Mouse (Mus musculus) hindbrain, postnatal 0 days (tissue): Measurements from ENCODE around the gene Gse1. TPM values are rescaled to one million over a fixed set of nuclear protein-coding genes. Genes with fewer than 3 reads are reported as not detected.

Source experiments
- ATAC-seq: fragments of 200-750 bp; cut with Nextera tagmentation; 2 replicates; pipeline ENCODE4 v1.8.0; 2017; ENCODE audit warnings: mild to moderate bottlenecking, moderate TSS enrichment, moderate library complexity
- DNase-seq: peaks from one replicate; pipeline ENCODE4 v3.0.0-alpha.2; 2015; ENCODE audit warnings: low spot score
- H3K27ac ChIP-seq: fragments of 300-500 bp; sonication (generic); 2 replicates; pipeline ENCODE4 v1.5.1; 2014; ENCODE audit warnings: mild to moderate bottlenecking
- H3K27me3 ChIP-seq: fragments of 300-500 bp; sonication (generic); 2 replicates; pipeline ENCODE4 v1.6.1; 2014; ENCODE audit warnings: low read length, mixed read lengths; ENCODE audit not compliant: insufficient read depth
- H3K36me3 ChIP-seq: fragments of 300-500 bp; sonication (generic); 2 replicates; pipeline ENCODE4 v1.6.1; 2014; ENCODE audit warnings: low read length, mixed read lengths; ENCODE audit not compliant: insufficient read depth
- H3K4me1 ChIP-seq: fragments of 300-500 bp; sonication (generic); 2 replicates; pipeline ENCODE4 v1.6.1; 2014; ENCODE audit warnings: antibody characterized with exemption, low read length, mixed read lengths; ENCODE audit not compliant: insufficient read depth
- H3K4me2 ChIP-seq: fragments of 300-500 bp; sonication (generic); 2 replicates; pipeline ENCODE4 v1.6.1; 2014; ENCODE audit warnings: low read depth, mild to moderate bottlenecking, low read length, moderate library complexity, mixed read lengths
- H3K4me3 ChIP-seq: fragments of 300-500 bp; sonication (generic); 2 replicates; pipeline ENCODE4 v1.5.1; 2014; ENCODE audit warnings: low read length
- H3K9ac ChIP-seq: fragments of 300-500 bp; sonication (generic); replicated peaks from 2 replicates; pipeline ENCODE4 v1.6.1; 2014; ENCODE audit warnings: mild to moderate bottlenecking, low read length, moderate library complexity, mixed read lengths
- H3K9me3 ChIP-seq: fragments of 300-500 bp; sonication (generic); 2 replicates; pipeline ENCODE4 v1.6.1; 2016; ENCODE audit warnings: low read length, mixed read lengths
- CTCF ChIP-seq: IDR thresholded peaks from 2 replicates; pipeline ENCODE4 v1.5.1; 2016; ENCODE audit warnings: antibody characterized with exemption, control low read depth, low read depth
- WGBS: fragments of 180-500 bp; shearing (Covaris S2); extraction: QIAGEN DNeasy Blood & Tissue Kit; methylation state at CpG from one replicate; pipeline ENCODE4 v1.1.7; 2014; 5-methylcytosine and 5-hydroxymethylcytosine counted together
- polyA plus RNA-seq: library from polyadenylated mRNA; unstranded; fragments of >200 nt; fragmentation: Nextera tagmentation; extraction: Ambion mirVana; gene quantifications from 2 replicates; pipeline ENCODE4 v1.2.1, GENCODE M21; 2015
- total RNA-seq: library from RNA; depleted of rRNA; stranded (reverse); fragments of >200 nt; gene quantifications from 2 replicates; pipeline ENCODE4 v1.2.3, GENCODE M21; 2014

Gene Gse1
- total and polyA plus RNA-seq, 2 experiments from 2014 or later = 13.4 to 48.3 TPM

GRCm38 (mm10) chr8:120594571-120594970 is 366.3 kb downstream of the Gse1 start:
- H3K9me3 ChIP-seq = no peaks in the 10 kb centered on the region
- H3K9ac ChIP-seq = no peak overlapping the region
- ATAC-seq (no peak), DNase-seq (no peak)
- H3K27ac ChIP-seq = no peak overlapping the region
- H3K36me3 ChIP-seq = no peaks in the 10 kb centered on the region
- no peak overlapping the region for H3K4me3 ChIP-seq
- no peak overlapping the region for H3K4me2 ChIP-seq
- peaks cover 4% of the 10 kb centered on the region; the same call in 1 of the 2 replicates for H3K4me1 ChIP-seq
- no peaks in the 10 kb centered on the region for H3K27me3 ChIP-seq
- peak; percentile 62 for TF ChIP-seq CTCF
- WGBS = 93% methylated on average over 5 of the region's 5 CpGs

DNA sequence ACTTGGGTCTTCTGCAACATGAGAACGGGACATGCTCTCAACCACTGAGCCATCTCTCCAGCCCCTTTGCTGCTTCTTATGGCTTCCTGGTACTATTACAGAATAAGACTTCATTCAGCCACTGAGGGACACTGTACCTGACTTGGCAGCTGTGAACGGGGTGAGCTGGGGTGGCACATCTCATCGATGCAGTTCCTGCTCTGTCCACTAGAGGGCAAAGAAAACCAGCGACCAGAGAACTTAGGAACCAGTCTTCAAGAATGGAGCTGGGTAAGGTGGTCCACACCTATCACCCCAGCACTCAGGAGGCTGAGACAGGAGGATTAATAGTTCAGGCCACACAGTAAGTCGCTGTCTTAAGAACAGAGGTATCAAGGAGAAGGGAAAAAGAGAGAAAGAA is 367.7 kb downstream of the Gse1 start:
- TF ChIP-seq CTCF = peak; percentile 93
- Histone ChIP-seq H3K36me3 (no peaks in the 10 kb centered on the region), H3K27me3 (no peaks in the 10 kb centered on the region), H3K9ac (no peak overlapping the region), H3K4me2 (no peak overlapping the region), H3K9me3 (no peaks in the 10 kb centered on the region), H3K27ac (no peak overlapping the region), H3K4me3 (no peak overlapping the region), H3K4me1 (peaks cover 4% of the 10 kb centered on the region; the same call in 1 of the 2 replicates)
- peak; percentile 70 for DNase-seq
- ATAC-seq = peak; percentile 15; the same call in 1 of the 2 replicates
- WGBS = 19% methylated on average over 5 of the region's 5 CpGs

GRCm38 (mm10) chr8:120598579-120598978 is 370.3 kb downstream of the Gse1 start:
- Histone ChIP-seq H3K27me3 (no peaks in the 10 kb centered on the region), H3K4me2 (no peak overlapping the region), H3K9me3 (no peaks in the 10 kb centered on the region), H3K4me1 (no peaks in the 10 kb centered on the region; the same call in 1 of the 2 replicates), H3K9ac (no peak overlapping the region), H3K36me3 (no peaks in the 10 kb centered on the region), H3K4me3 (no peak overlapping the region), H3K27ac (peak overlapping the region; percentile 32; the same call in 1 of the 2 replicates)
- peak; percentile 63 for ATAC-seq
- WGBS = 17% methylated on average over 24 of the region's 24 CpGs
- TF ChIP-seq CTCF = no peak
- DNase-seq = peak; percentile 82

DNA sequence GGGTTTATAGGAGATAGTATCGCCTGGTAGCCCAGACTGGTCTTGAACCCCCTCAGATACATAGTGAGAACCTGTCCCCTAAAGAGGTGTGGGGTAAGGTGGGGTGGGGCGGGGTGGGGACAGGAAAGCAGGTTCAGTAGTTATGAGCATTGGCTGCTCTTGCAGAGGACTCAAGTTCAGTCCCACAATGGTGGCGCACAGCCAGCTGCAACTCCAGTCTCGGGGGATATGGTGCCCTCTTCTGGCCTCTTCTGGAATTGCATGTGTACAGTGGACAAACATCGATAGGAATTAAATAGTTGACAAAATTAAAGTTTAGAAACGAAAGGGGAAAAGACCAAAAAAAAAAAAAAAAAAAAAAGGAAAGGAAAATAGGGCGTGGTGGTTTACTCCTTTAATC is 371.2 kb downstream of the Gse1 start:
- Histone ChIP-seq H3K4me3 (no peak overlapping the region), H3K9me3 (no peaks in the 10 kb centered on the region), H3K27ac (no peak overlapping the region), H3K4me1 (no peaks in the 10 kb centered on the region; the same call in 1 of the 2 replicates), H3K27me3 (no peaks in the 10 kb centered on the region), H3K36me3 (no peaks in the 10 kb centered on the region), H3K4me2 (no peak overlapping the region), H3K9ac (no peak overlapping the region)
- no peak for ATAC-seq
- peak; percentile 82 for DNase-seq
- 54% methylated on average over 7 of the region's 7 CpGs for WGBS
- TF ChIP-seq CTCF = peak; percentile 74

DNA sequence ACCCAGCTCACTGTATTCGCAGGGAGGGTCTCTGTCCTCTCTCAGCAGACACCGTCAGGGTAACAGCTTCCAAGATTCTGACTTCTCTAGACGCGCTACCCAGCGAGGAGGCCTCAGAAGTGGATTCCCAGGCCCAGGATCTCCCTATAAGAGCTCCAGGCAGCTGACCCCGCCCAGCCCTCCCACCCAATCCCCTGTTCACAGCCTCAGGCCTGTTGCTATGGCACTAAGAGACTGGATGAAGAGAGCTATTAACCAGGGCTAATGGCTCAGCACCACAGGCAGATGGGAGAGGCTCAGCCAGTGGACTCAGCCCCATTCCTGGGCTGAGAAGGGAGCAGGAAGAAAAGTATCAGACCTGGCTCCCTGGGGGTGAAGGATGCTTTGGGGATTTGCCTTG is 374.4 kb downstream of the Gse1 start:
- 0 out of 2 replicates have a peak, but pooled peaks have one; percentile 48 for ATAC-seq
- H3K27ac ChIP-seq = no peak overlapping the region

GRCm38 (mm10) chr8:120607460-120607859 is 379.2 kb downstream of the Gse1 start:
- no peak for TF ChIP-seq CTCF
- no peak overlapping the region for H3K4me2 ChIP-seq
- H3K9me3 ChIP-seq = no peaks in the 10 kb centered on the region
- H3K27me3 ChIP-seq = no peaks in the 10 kb centered on the region
- H3K27ac ChIP-seq = no peak overlapping the region
- WGBS = 83% methylated on average over 9 of the region's 9 CpGs
- H3K9ac ChIP-seq = no peak overlapping the region
- H3K36me3 ChIP-seq = no peaks in the 10 kb centered on the region
- no peak overlapping the region for H3K4me3 ChIP-seq
- no peaks in the 10 kb centered on the region for H3K4me1 ChIP-seq
- peak; percentile 38; the same call in 1 of the 2 replicates for ATAC-seq
- DNase-seq = no peak

More for the DNA sequence above, 374.4 kb downstream of the Gse1 start:
- Histone ChIP-seq H3K27me3 (no peaks in the 10 kb centered on the region), H3K4me2 (no peak overlapping the region), H3K9me3 (no peaks in the 10 kb centered on the region), H3K4me1 (no peaks in the 10 kb centered on the region; the same call in 1 of the 2 replicates), H3K4me3 (no peak overlapping the region), H3K36me3 (no peaks in the 10 kb centered on the region), H3K9ac (no peak overlapping the region)
- TF ChIP-seq CTCF = no peak
- WGBS = 37% methylated on average over 6 of the region's 6 CpGs
- DNase-seq = peak; percentile 43

- Histone ChIP-seq H3K4me1 (no peaks in the 10 kb centered on the region), H3K27ac (no peak overlapping the region), H3K9ac (no peak overlapping the region), H3K27me3 (no peaks in the 10 kb centered on the region), H3K9me3 (no peaks in the 10 kb centered on the region), H3K36me3 (no peaks in the 10 kb centered on the region), H3K4me3 (no peak overlapping the region), H3K4me2 (no peak overlapping the region)
- 13% methylated on average over 7 of the region's 7 CpGs for WGBS
- ATAC-seq = no peak
- peak; percentile 96 for TF ChIP-seq CTCF
- DNase-seq = peak; percentile 84
Observed at GRCm38 (mm10) chr8:120607885-120608284, 379.6 kb downstream of the Gse1 start.
